In the genomic region with DNA sequence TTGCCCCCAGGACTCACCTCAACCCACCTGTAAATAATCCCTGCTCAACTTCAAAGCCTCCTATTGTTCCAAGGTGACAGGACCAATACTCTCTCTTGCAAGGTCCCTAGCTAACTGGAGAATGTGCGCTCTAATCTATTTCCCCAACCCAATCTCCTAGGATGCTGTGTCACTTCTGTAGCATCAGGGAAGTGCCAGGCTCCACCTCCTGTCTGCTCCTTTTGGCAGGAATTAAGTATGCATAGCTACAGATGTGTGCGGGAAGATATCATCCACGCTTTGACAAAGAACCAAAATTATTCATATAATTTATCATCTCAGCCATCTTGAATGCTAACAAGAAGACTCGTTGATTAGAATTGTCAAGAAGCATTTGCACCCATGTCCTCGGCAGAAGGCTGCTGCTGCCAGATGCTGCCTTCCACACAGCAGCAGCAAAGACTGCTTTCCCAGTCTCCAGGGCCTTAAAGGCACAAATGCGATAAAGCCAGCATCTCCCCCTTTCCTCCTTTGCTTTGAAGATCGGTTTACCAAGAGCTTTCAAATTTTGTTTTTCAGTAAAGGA, we compare ENCODE assay signal across 26 mouse cellular contexts.
DNase-seq lines count a peak whose midpoint lies in the region; ATAC-seq lines count a peak whose summit lies in the region.
"Had no signal": no experiment of that assay in that cellular context is flagged by ENCODE, and none has a peak within 500 bp of the region (broad histone marks: within the 10 kb centered on the region; RNA-seq: fewer than 3 reads in every experiment).

No protein-coding gene starts in this region.

- H3K4me3 ChIP-seq in forebrain, embryonic 13.5 days = no peak overlapping the region
- H3K4me3 ChIP-seq in forebrain, embryonic 10.5 days = no peak overlapping the region
- H3K4me3 ChIP-seq in midbrain, embryonic 14.5 days (replicated peaks; ENCODE audit: low read depth, low read length) = no peak overlapping the region
- H3K4me3 ChIP-seq in midbrain, embryonic 10.5 days = no peak overlapping the region
- no peak overlapping the region for H3K4me3 ChIP-seq in forebrain, embryonic 16.5 days (replicated peaks; ENCODE audit: low read length)
- H3K4me3 ChIP-seq: embryonic facial prominence, embryonic 12.5 days; embryonic facial prominence, embryonic 15.5 days; gastrocnemius, adult 2 months; hindbrain, embryonic 10.5 days; hindbrain, embryonic 13.5 days; intestine, embryonic 15.5 days had no signal

- H3K4me2 ChIP-seq in forebrain, embryonic 13.5 days = no peak overlapping the region
- H3K4me2 ChIP-seq in midbrain, embryonic 14.5 days (ENCODE audit: low read length) = no peak overlapping the region
- no peak overlapping the region for H3K4me2 ChIP-seq in forebrain, embryonic 16.5 days (ENCODE audit: low read length)
- H3K4me2 ChIP-seq: embryonic facial prominence, embryonic 12.5 days; embryonic facial prominence, embryonic 15.5 days; heart, embryonic 11.5 days; hindbrain, embryonic 13.5 days; intestine, embryonic 15.5 days had no signal

- H3K27me3 ChIP-seq in forebrain, embryonic 13.5 days = no peaks in the 10 kb centered on the region
- no peaks in the 10 kb centered on the region for H3K27me3 ChIP-seq in forebrain, embryonic 10.5 days (ENCODE audit: poor library complexity, severe bottlenecking)
- no peaks in the 10 kb centered on the region for H3K27me3 ChIP-seq in midbrain, embryonic 14.5 days (ENCODE audit: control insufficient read depth, insufficient read depth, low read length)
- no peaks in the 10 kb centered on the region for H3K27me3 ChIP-seq in midbrain, embryonic 10.5 days (ENCODE audit: low read depth, poor library complexity, severe bottlenecking)
- H3K27me3 ChIP-seq in forebrain, embryonic 16.5 days (replicated peaks; ENCODE audit: control insufficient read depth, insufficient read depth, low read length) = no peaks in the 10 kb centered on the region
- H3K27me3 ChIP-seq: embryonic facial prominence, embryonic 12.5 days; embryonic facial prominence, embryonic 15.5 days; hindbrain, embryonic 13.5 days; intestine, embryonic 15.5 days had no signal

- intact Hi-C loops in heart, postnatal 10 days (cut with DNase I) = no loop called here

- ATAC-seq in forebrain, embryonic 13.5 days = peak; percentile 80
- ATAC-seq in midbrain, embryonic 14.5 days (ENCODE audit: low FRiP score, low TSS enrichment) = no peak
- peak; percentile 85 for ATAC-seq in forebrain, embryonic 16.5 days
- no peak for ATAC-seq in cerebellum, adult (ENCODE audit: insufficient number of reproducible peaks, low FRiP score, low TSS enrichment)
- ATAC-seq: activated CD4-positive, CD25-positive, alpha-beta regulatory T cell, adult 4 months; hindbrain, embryonic 16.5 days; intestine, embryonic 15.5 days had no signal

- DNase-seq in forebrain, embryonic 10.5 days (ENCODE audit: extremely low spot score, low spot score) = no peak
- DNase-seq in midbrain, embryonic 14.5 days = peak; percentile 4
- no peak for DNase-seq in midbrain, embryonic 10.5 days (ENCODE audit: low spot score)
- peak; percentile 18 for DNase-seq in brain, adult 2 months (ENCODE audit: low read depth, low spot score)
- DNase-seq in heart, postnatal 10 days = no peak
- DNase-seq: adrenal gland, adult 8-10 months; adrenal gland, postnatal 25 days; cerebellum, adult 18-20 months; cerebellum, adult 9-10 months; cerebellum, postnatal 14 days; gastrocnemius, adult 2 months; gastrocnemius, postnatal 14 days; heart, adult 11 months; heart, postnatal 36 days; kidney, adult 11 months had no signal

- H3K27ac ChIP-seq in forebrain, embryonic 13.5 days = no peak overlapping the region
- no peak overlapping the region for H3K27ac ChIP-seq in forebrain, embryonic 10.5 days
- no peak overlapping the region for H3K27ac ChIP-seq in midbrain, embryonic 14.5 days (replicated peaks; ENCODE audit: low read depth, low read length)
- no peak overlapping the region for H3K27ac ChIP-seq in midbrain, embryonic 10.5 days (replicated peaks)
- H3K27ac ChIP-seq in forebrain, embryonic 16.5 days (ENCODE audit: low read length) = peak overlapping the region; percentile 35; the same call in 1 of the 2 replicates
- H3K27ac ChIP-seq: embryonic facial prominence, embryonic 12.5 days; embryonic facial prominence, embryonic 15.5 days; gastrocnemius, adult 2 months; hindbrain, embryonic 10.5 days; hindbrain, embryonic 13.5 days; intestine, embryonic 15.5 days had no signal

- 80% methylated on average over 7 of the region's 7 CpGs for WGBS in forebrain, embryonic 13.5 days
- 87% methylated on average over 7 of the region's 7 CpGs for WGBS in forebrain, embryonic 10.5 days
- 80% methylated on average over 7 of the region's 7 CpGs for WGBS in midbrain, embryonic 14.5 days
- WGBS in midbrain, embryonic 10.5 days = 85% methylated on average over 7 of the region's 7 CpGs
- WGBS in forebrain, embryonic 16.5 days = 72% methylated on average over 7 of the region's 7 CpGs

- no peaks in the 10 kb centered on the region for H3K4me1 ChIP-seq in forebrain, embryonic 13.5 days
- no peaks in the 10 kb centered on the region for H3K4me1 ChIP-seq in forebrain, embryonic 10.5 days
- no peaks in the 10 kb centered on the region for H3K4me1 ChIP-seq in midbrain, embryonic 14.5 days (ENCODE audit: control insufficient read depth, insufficient read depth, low read length)
- no peaks in the 10 kb centered on the region for H3K4me1 ChIP-seq in midbrain, embryonic 10.5 days
- H3K4me1 ChIP-seq in forebrain, embryonic 16.5 days (replicated peaks; ENCODE audit: control insufficient read depth, insufficient read depth, low read length) = no peaks in the 10 kb centered on the region
- H3K4me1 ChIP-seq: embryonic facial prominence, embryonic 12.5 days; embryonic facial prominence, embryonic 15.5 days; hindbrain, embryonic 10.5 days; hindbrain, embryonic 13.5 days; intestine, embryonic 15.5 days had no signal

- H3K9me3 ChIP-seq in forebrain, embryonic 13.5 days (replicated peaks) = no peaks in the 10 kb centered on the region
- no peaks in the 10 kb centered on the region for H3K9me3 ChIP-seq in forebrain, embryonic 10.5 days
- no peaks in the 10 kb centered on the region for H3K9me3 ChIP-seq in midbrain, embryonic 14.5 days (ENCODE audit: control insufficient read depth, low read length)
- H3K9me3 ChIP-seq in midbrain, embryonic 10.5 days (replicated peaks) = no peaks in the 10 kb centered on the region
- H3K9me3 ChIP-seq in forebrain, embryonic 16.5 days (ENCODE audit: control insufficient read depth, low read length) = no peaks in the 10 kb centered on the region
- H3K9me3 ChIP-seq: embryonic facial prominence, embryonic 12.5 days; embryonic facial prominence, embryonic 15.5 days; hindbrain, embryonic 10.5 days; hindbrain, embryonic 13.5 days; intestine, embryonic 15.5 days had no signal

- H3K36me3 ChIP-seq in forebrain, embryonic 13.5 days (ENCODE audit: poor library complexity, severe bottlenecking) = no peaks in the 10 kb centered on the region
- H3K36me3 ChIP-seq in forebrain, embryonic 10.5 days (replicated peaks) = no peaks in the 10 kb centered on the region
- no peaks in the 10 kb centered on the region for H3K36me3 ChIP-seq in midbrain, embryonic 14.5 days (ENCODE audit: control insufficient read depth, insufficient read depth, low read length)
- H3K36me3 ChIP-seq in midbrain, embryonic 10.5 days = no peaks in the 10 kb centered on the region
- H3K36me3 ChIP-seq in forebrain, embryonic 16.5 days (ENCODE audit: control insufficient read depth, insufficient read depth) = no peaks in the 10 kb centered on the region
- H3K36me3 ChIP-seq: embryonic facial prominence, embryonic 12.5 days; embryonic facial prominence, embryonic 15.5 days; hindbrain, embryonic 10.5 days; hindbrain, embryonic 13.5 days; intestine, embryonic 15.5 days had no signal

- H3K9ac ChIP-seq in forebrain, embryonic 13.5 days = no peak overlapping the region
- no peak overlapping the region for H3K9ac ChIP-seq in midbrain, embryonic 14.5 days (replicated peaks; ENCODE audit: low read length)
- no peak overlapping the region for H3K9ac ChIP-seq in forebrain, embryonic 16.5 days (replicated peaks; ENCODE audit: low read depth, low read length)
- H3K9ac ChIP-seq: embryonic facial prominence, embryonic 12.5 days; embryonic facial prominence, embryonic 15.5 days; hindbrain, embryonic 13.5 days; intestine, embryonic 15.5 days had no signal

Comparison
In these comparisons a context has a peak if more than half of its experiments do, and no peak if none do; other contexts are left out.
1. DNase-seq: peak in midbrain, embryonic 14.5 days (single experiment) and brain, adult 2 months (single experiment); none in forebrain, embryonic 10.5 days (single experiment), midbrain, embryonic 10.5 days (single experiment) and heart, postnatal 10 days (0 of 2).
2. ATAC-seq: peak in forebrain, embryonic 13.5 days (single experiment) and forebrain, embryonic 16.5 days (single experiment); none in midbrain, embryonic 14.5 days (single experiment) and cerebellum, adult (single experiment).